Mouse (Mus musculus): ENCODE data around the gene Gm128.

The Gm128 gene

GRCm38 (mm10) chr3:95269789-95270188 lies 28.4 kb upstream of the Gm128 start:
- in situ Hi-C loops (cut with MboI, MseI), result loop anchor here (10.0 kb wide), 1 partner anchor 125 kb away; the partner anchor contains the start of gene Tnfaip8l2

- in situ Hi-C loops (cut with MboI, MseI), result loop anchor here (10.0 kb wide), 1 partner anchor 123 kb away; the partner anchor contains the start of gene Tnfaip8l2
Observed at GRCm38 (mm10) chr3:95267855-95268254, 26.5 kb upstream of the Gm128 start.

- in situ Hi-C loops (cut with MboI, MseI), result loop anchor here (10.0 kb wide), 1 partner anchor 121 kb away; the partner anchor contains the start of gene Tnfaip8l2
Observed at GRCm38 (mm10) chr3:95266052-95266451, 24.7 kb upstream of the Gm128 start.

- in situ Hi-C loops (cut with MboI, MseI), result loop anchor here (10.0 kb wide), 1 partner anchor 120 kb away; the partner anchor contains the start of gene Tnfaip8l2
Observed at GRCm38 (mm10) chr3:95264724-95265123, 23.3 kb upstream of the Gm128 start.

- in situ Hi-C loops (cut with MboI, MseI), result loop anchor here (10.0 kb wide), 1 partner anchor 118 kb away; the partner anchor contains the start of gene Tnfaip8l2
Observed at GRCm38 (mm10) chr3:95263089-95263739, 21.8 kb upstream of the Gm128 start.

GRCm38 (mm10) chr3:95261975-95262374 lies 20.6 kb upstream of the Gm128 start:
- in situ Hi-C loops (cut with MboI, MseI), result loop anchor here (10.0 kb wide), 1 partner anchor 117 kb away; the partner anchor contains the start of gene Tnfaip8l2

- in situ Hi-C loops (cut with MboI, MseI), result no loop called here
Observed at GRCm38 (mm10) chr3:95256931-95257330, 15.5 kb upstream of the Gm128 start.

GRCm38 (mm10) chr3:95250783-95251424 lies 9.5 kb upstream of the Gm128 start, which contains the start of gene Bnipl:
Gene Bnipl (minus strand): TSS chr3:95251193.
- in situ Hi-C loops (cut with MboI, MseI), result no loop called here

- in situ Hi-C loops (cut with MboI, MseI), result no loop called here
Observed at GRCm38 (mm10) chr3:95250361-95250760, 9.0 kb upstream of the Gm128 start.

GRCm38 (mm10) chr3:95247660-95248336 lies 6.4 kb upstream of the Gm128 start:
- in situ Hi-C loops (cut with MboI, MseI), result no loop called here

- in situ Hi-C loops (cut with MboI, MseI), result no loop called here
Observed at GRCm38 (mm10) chr3:95246465-95247231, 5.2 kb upstream of the Gm128 start.

GRCm38 (mm10) chr3:95243086-95243485 lies 1.7 kb upstream of the Gm128 start:
- in situ Hi-C loops (cut with MboI, MseI), result no loop called here

- in situ Hi-C loops (cut with MboI, MseI), result no loop called here
Observed at GRCm38 (mm10) chr3:95240900-95241299, 498 bp downstream of the Gm128 start.

GRCm38 (mm10) chr3:95239971-95240370 lies 1.4 kb downstream of the Gm128 start:
- in situ Hi-C loops (cut with MboI, MseI), result no loop called here

GRCm38 (mm10) chr3:95239022-95239421 lies 2.4 kb downstream of the Gm128 start:
- in situ Hi-C loops (cut with MboI, MseI), result no loop called here

- in situ Hi-C loops (cut with MboI, MseI), result no loop called here
Observed at GRCm38 (mm10) chr3:95237541-95238099, 3.8 kb downstream of the Gm128 start.

- in situ Hi-C loops (cut with MboI, MseI), result no loop called here
Observed at GRCm38 (mm10) chr3:95235386-95236301, 5.8 kb downstream of the Gm128 start.

GRCm38 (mm10) chr3:95233303-95233980 lies 8.0 kb downstream of the Gm128 start:
- in situ Hi-C loops (cut with MboI, MseI), result no loop called here

GRCm38 (mm10) chr3:95232771-95233170 lies 8.6 kb downstream of the Gm128 start:
- in situ Hi-C loops (cut with MboI, MseI), result no loop called here

Measured in T-helper 2 cell (primary cell).